Mouse (Mus musculus) G1E (cell line): ENCODE measurements at regions not wholly inside any gene's neighbourhood (a gene's known extent, or its start where the extent isn't known, plus 50 kb on each side); places are given as distances from the start of the nearest gene placed in this dataset.

Source experiments
- CTCF ChIP-seq: IDR thresholded peaks from 2 replicates; pipeline ENCODE4 v1.5.1; 2012; ENCODE audit warnings: low read depth, low read length, inconsistent platforms, mixed read lengths
- POLR2AphosphoS5 ChIP-seq: IDR thresholded peaks from 2 replicates; pipeline ENCODE4 v1.6.1; 2012; ENCODE audit warnings: low read depth, low read length, inconsistent platforms; ENCODE audit not compliant: insufficient replicate concordance

GRCm38 (mm10) chr9:47242051-47242450 lies 243.5 kb downstream of the Gm4791 start:
- no peak for TF ChIP-seq POLR2AphosphoS5
- TF ChIP-seq CTCF, result no peak
